Mouse (Mus musculus): Measurements from ENCODE around the gene Olfr181. TPM values are rescaled to one million over a fixed set of nuclear protein-coding genes. Genes with fewer than 3 reads are reported as not detected.

The Olfr181 gene
- not detected in 2 replicates for polyA plus RNA-seq (2012; rRNA removed)

- TF ChIP-seq POLR2A (IDR thresholded peaks at IDR 0.05; ENCODE audit: extremely low read depth, insufficient read depth, low read length), result no peak
- no peak for TF ChIP-seq CTCF (IDR thresholded peaks at IDR 0.05; ENCODE audit: extremely low read depth, insufficient read depth, low read length)
- Histone ChIP-seq H3K4me1 (ENCODE audit: control insufficient read depth, insufficient read depth, low read length) (no peaks in the 10 kb centered on the region), H3K4me3 (ENCODE audit: insufficient read depth, low read length) (no peak within 1 kb of the TSS), H3K27ac (ENCODE audit: insufficient read depth, low read length) (no peak within 1 kb of the TSS)
Measured at GRCm38 (mm10) chr16:58928655-58929054, at the start of gene Olfr181. Gene Olfr181, minus strand, starts transcription at chr16:58928755.

- Histone ChIP-seq H3K4me3 (ENCODE audit: insufficient read depth, low read length) (no peak within 1 kb of the TSS), H3K27ac (ENCODE audit: insufficient read depth, low read length) (no peak within 1 kb of the TSS), H3K4me1 (ENCODE audit: control insufficient read depth, insufficient read depth, low read length) (no peaks in the 10 kb centered on the region)
- no peak for TF ChIP-seq CTCF (IDR thresholded peaks at IDR 0.05; ENCODE audit: extremely low read depth, insufficient read depth, low read length)
- no peak for TF ChIP-seq POLR2A (IDR thresholded peaks at IDR 0.05; ENCODE audit: extremely low read depth, insufficient read depth, low read length)
Measured at GRCm38 (mm10) chr16:58929292-58929691, 737 bp upstream of the Olfr181 start, which contains the start of gene Olfr180. Gene Olfr180, minus strand, starts transcription at chr16:58929392.

- no peak within 1 kb of the TSS for H3K4me3 ChIP-seq (ENCODE audit: insufficient read depth, low read length)
- no peak within 1 kb of the TSS for H3K27ac ChIP-seq (ENCODE audit: insufficient read depth, low read length)
- TF ChIP-seq POLR2A (IDR thresholded peaks at IDR 0.05; ENCODE audit: extremely low read depth, insufficient read depth, low read length) (no peak), CTCF (IDR thresholded peaks at IDR 0.05; ENCODE audit: extremely low read depth, insufficient read depth, low read length) (no peak)
- no peaks in the 10 kb centered on the region for H3K4me1 ChIP-seq (ENCODE audit: control insufficient read depth, insufficient read depth, low read length)
Measured at GRCm38 (mm10) chr16:58891963-58892362, 36.6 kb downstream of the Olfr181 start, which contains the start of gene Olfr178. Gene Olfr178, minus strand, starts transcription at chr16:58892063.

- TF ChIP-seq CTCF (IDR thresholded peaks at IDR 0.05; ENCODE audit: extremely low read depth, insufficient read depth, low read length) (no peak), POLR2A (IDR thresholded peaks at IDR 0.05; ENCODE audit: extremely low read depth, insufficient read depth, low read length) (no peak)
- Histone ChIP-seq H3K27ac (ENCODE audit: insufficient read depth, low read length) (no peak overlapping the region), H3K4me1 (ENCODE audit: control insufficient read depth, insufficient read depth, low read length) (no peaks in the 10 kb centered on the region)
Measured at GRCm38 (mm10) chr16:58884416-58884815, 44.1 kb downstream of the Olfr181 start.

More at GRCm38 (mm10) chr16:58884416-58884815, 44.1 kb downstream of the Olfr181 start:
- H3K4me3 ChIP-seq (ENCODE audit: insufficient read depth, low read length), result no peak overlapping the region

Other genes starting within 250 kb of the Olfr181 start
- gene Gpr15, start 209.7 kb downstream of the Olfr181 start, polyA plus RNA-seq (2012; rRNA removed), result not detected in 2 replicates
- gene Cldnd1, start 200.8 kb downstream of the Olfr181 start, polyA plus RNA-seq (2012; rRNA removed), result 136 and 139 TPM in 2 replicates
- gene Olfr172, start 165.6 kb downstream of the Olfr181 start, polyA plus RNA-seq (2012; rRNA removed), result not detected in 2 replicates
- gene Olfr173, start 128.5 kb downstream of the Olfr181 start, polyA plus RNA-seq (2012; rRNA removed), result not detected in 2 replicates
- not detected in 2 replicates for gene Olfr175-ps1, start 102.0 kb downstream of the Olfr181 start, polyA plus RNA-seq (2012; rRNA removed)
- gene Olfr177, start 54.0 kb downstream of the Olfr181 start, polyA plus RNA-seq (2012; rRNA removed), result not detected in 2 replicates
- gene Olfr178, start 36.7 kb downstream of the Olfr181 start, polyA plus RNA-seq (2012; rRNA removed), result not detected in 2 replicates
- not detected in 2 replicates for gene Olfr180, start 637 bp upstream of the Olfr181 start, polyA plus RNA-seq (2012; rRNA removed)
- 0.06 TPM in 1 of 2 replicates, not detected in the other for gene Olfr183, start 66.6 kb upstream of the Olfr181 start, polyA plus RNA-seq (2012; rRNA removed)
- not detected in 2 replicates for gene Olfr186, start 101.5 kb upstream of the Olfr181 start, polyA plus RNA-seq (2012; rRNA removed)
- gene Olfr187, start 111.0 kb upstream of the Olfr181 start, polyA plus RNA-seq (2012; rRNA removed), result not detected in 2 replicates
- not detected in 2 replicates for gene Olfr190, start 149.2 kb upstream of the Olfr181 start, polyA plus RNA-seq (2012; rRNA removed)
- not detected in 2 replicates for gene Olfr191, start 161.1 kb upstream of the Olfr181 start, polyA plus RNA-seq (2012; rRNA removed)
- gene Olfr193, start 183.1 kb upstream of the Olfr181 start, polyA plus RNA-seq (2012; rRNA removed), result not detected in 2 replicates
- not detected in 2 replicates for gene Olfr194, start 192.3 kb upstream of the Olfr181 start, polyA plus RNA-seq (2012; rRNA removed)
- gene Olfr195, start 218.3 kb upstream of the Olfr181 start, polyA plus RNA-seq (2012; rRNA removed), result not detected in 2 replicates
- gene Olfr196, start 241.7 kb upstream of the Olfr181 start, polyA plus RNA-seq (2012; rRNA removed), result not detected in 2 replicates